Mouse (Mus musculus) cerebellum, postnatal 14 days (tissue): ENCODE data around the gene Rab42.

ENCODE experiments used
- DNase-seq, 2 experiments: peaks; one replicate each; pipeline ENCODE4 v3.0.0; 2021; ENCODE audit warnings: mixed read lengths in 2 of 2

The Rab42 gene

GRCm38 (mm10) chr4:132269740-132270560 is 33.2 kb downstream of the Rab42 start:
- peak; percentile 85 to 87 for DNase-seq

- no peak for DNase-seq
These were observed 34.1 kb downstream of the Rab42 start for GRCm38 (mm10) chr4:132268871-132269739.

- DNase-seq = no peak
These were observed 36.3 kb downstream of the Rab42 start for GRCm38 (mm10) chr4:132266835-132267349.

- DNase-seq = no peak
These were observed 39.9 kb downstream of the Rab42 start for GRCm38 (mm10) chr4:132263313-132263712.

- DNase-seq = no peak
These were observed 40.9 kb downstream of the Rab42 start for GRCm38 (mm10) chr4:132262358-132262616.

GRCm38 (mm10) chr4:132261514-132262357 is 41.4 kb downstream of the Rab42 start, which contains the start of gene Gmeb1:
Gene Gmeb1, minus strand, starts transcription at chr4:132261602.
- DNase-seq = peak; percentile 86 to 87

GRCm38 (mm10) chr4:132260404-132261379 is 42.5 kb downstream of the Rab42 start:
- DNase-seq = peak; percentile 47 to 63

- DNase-seq = no peak
These were observed 43.9 kb downstream of the Rab42 start for GRCm38 (mm10) chr4:132259248-132259647.

GRCm38 (mm10) chr4:132256384-132256783 is 46.8 kb downstream of the Rab42 start:
- no peak for DNase-seq

GRCm38 (mm10) chr4:132254986-132255385 is 48.2 kb downstream of the Rab42 start:
- peak in 1 of 2 experiments; percentile 27 for DNase-seq

- peak in 1 of 2 experiments; percentile 26 for DNase-seq
These were observed 49.6 kb downstream of the Rab42 start for GRCm38 (mm10) chr4:132253622-132254021.

GRCm38 (mm10) chr4:132253128-132253527 is 50.1 kb downstream of the Rab42 start:
- DNase-seq = no peak
